Mouse (Mus musculus): ENCODE measurements around the gene Kif11. TPM values are rescaled to one million over a fixed set of nuclear protein-coding genes. Genes with fewer than 3 reads are reported as not detected.

The Kif11 gene
- 48.6 and 53.0 TPM in 2 replicates for polyA plus RNA-seq (2015; fragmentation: Nextera tagmentation; extraction: Ambion mirVana)

GRCm38 (mm10) chr19:37375755-37376615, at the start of gene Kif11:
Kif11 (plus strand) TSS chr19:37376403.
- Histone ChIP-seq H3K4me3 (replicated peaks) (peak within 1 kb of the TSS; percentile 83), H3K9me3 (no peaks in the 10 kb centered on the region), H3K27me3 (replicated peaks) (no peaks in the 10 kb centered on the region), H3K36me3 (no peaks in the 10 kb centered on the region), H3K9ac (peak within 1 kb of the TSS; percentile 76), H3K27ac (peak within 1 kb of the TSS; percentile 98), H3K4me2 (peak within 1 kb of the TSS; percentile 66), H3K4me1 (0 out of 2 replicates have a peak, but pooled peaks cover 3% of the 10 kb centered on the region)
- ATAC-seq (ENCODE audit: insufficient read depth, low FRiP score, low read depth), result peak; percentile 99
- WGBS, result under 1% methylated on average over 73 of the region's 73 CpGs

- no peak overlapping the region for H3K4me3 ChIP-seq (replicated peaks)
- H3K27me3 ChIP-seq (replicated peaks), result no peaks in the 10 kb centered on the region
- 84% methylated on average over 5 of the region's 5 CpGs for WGBS
- no peak overlapping the region for H3K4me2 ChIP-seq
- 0 out of 2 replicates have a peak, but pooled peaks cover 12% of the 10 kb centered on the region for H3K36me3 ChIP-seq
- H3K9me3 ChIP-seq, result no peaks in the 10 kb centered on the region
- no peak overlapping the region for H3K9ac ChIP-seq
- H3K4me1 ChIP-seq, result no peaks in the 10 kb centered on the region
- no peak overlapping the region for H3K27ac ChIP-seq
- ATAC-seq (ENCODE audit: insufficient read depth, low FRiP score, low read depth), result no peak
Measured at GRCm38 (mm10) chr19:37327216-37327615, 49.0 kb upstream of the Kif11 start.

GRCm38 (mm10) chr19:37332726-37333125, 43.5 kb upstream of the Kif11 start:
- Histone ChIP-seq H3K4me1 (no peaks in the 10 kb centered on the region), H3K4me2 (no peak overlapping the region), H3K27ac (no peak overlapping the region), H3K4me3 (replicated peaks) (no peak overlapping the region), H3K9me3 (no peaks in the 10 kb centered on the region), H3K9ac (no peak overlapping the region), H3K27me3 (replicated peaks) (no peaks in the 10 kb centered on the region), H3K36me3 (0 out of 2 replicates have a peak, but pooled peaks cover 10% of the 10 kb centered on the region)
- 82% methylated on average over 4 of the region's 4 CpGs for WGBS
- ATAC-seq (ENCODE audit: insufficient read depth, low FRiP score, low read depth), result no peak

- Histone ChIP-seq H3K36me3 (0 out of 2 replicates have a peak, but pooled peaks cover 4% of the 10 kb centered on the region), H3K27ac (no peak overlapping the region), H3K9me3 (no peaks in the 10 kb centered on the region), H3K9ac (no peak overlapping the region), H3K4me1 (no peaks in the 10 kb centered on the region), H3K4me2 (no peak overlapping the region), H3K27me3 (replicated peaks) (no peaks in the 10 kb centered on the region), H3K4me3 (replicated peaks) (no peak overlapping the region)
- WGBS, result 82% methylated on average over 5 of the region's 5 CpGs
- no peak for ATAC-seq (ENCODE audit: insufficient read depth, low FRiP score, low read depth)
Measured at GRCm38 (mm10) chr19:37333357-37333756, 42.8 kb upstream of the Kif11 start.

- no peak for ATAC-seq (ENCODE audit: insufficient read depth, low FRiP score, low read depth)
- no peak overlapping the region for H3K4me3 ChIP-seq (replicated peaks)
- no peaks in the 10 kb centered on the region for H3K36me3 ChIP-seq
- no peak overlapping the region for H3K9ac ChIP-seq
- no peak overlapping the region for H3K27ac ChIP-seq
- no peaks in the 10 kb centered on the region for H3K4me1 ChIP-seq
- H3K9me3 ChIP-seq, result no peaks in the 10 kb centered on the region
- no peak overlapping the region for H3K4me2 ChIP-seq
- WGBS, result 69% methylated on average over 1 of the region's 1 CpGs
- no peaks in the 10 kb centered on the region for H3K27me3 ChIP-seq (replicated peaks)
Measured at GRCm38 (mm10) chr19:37335392-37335791, 40.8 kb upstream of the Kif11 start.

- Histone ChIP-seq H3K4me3 (replicated peaks) (no peak within 1 kb of the TSS), H3K27ac (no peak within 1 kb of the TSS), H3K4me2 (no peak within 1 kb of the TSS)
Measured at GRCm38 (mm10) chr19:37337752-37338151, 38.5 kb upstream of the Kif11 start, which contains the start of gene Ide. Ide (minus strand) TSS chr19:37337852.

GRCm38 (mm10) chr19:37340495-37340894, 35.7 kb upstream of the Kif11 start:
- Histone ChIP-seq H3K36me3 (no peaks in the 10 kb centered on the region), H3K27ac (no peak overlapping the region), H3K27me3 (replicated peaks) (no peaks in the 10 kb centered on the region), H3K4me1 (0 out of 2 replicates have a peak, but pooled peaks cover 3% of the 10 kb centered on the region), H3K4me3 (replicated peaks) (no peak overlapping the region), H3K9me3 (no peaks in the 10 kb centered on the region), H3K9ac (no peak overlapping the region), H3K4me2 (no peak overlapping the region)
- ATAC-seq (ENCODE audit: insufficient read depth, low FRiP score, low read depth), result no peak
- WGBS, result 62% methylated on average over 5 of the region's 5 CpGs

More at GRCm38 (mm10) chr19:37337752-37338151, 38.5 kb upstream of the Kif11 start, which contains the start of gene Ide:
- Histone ChIP-seq H3K36me3 (no peaks in the 10 kb centered on the region), H3K9ac (no peak within 1 kb of the TSS), H3K9me3 (no peaks in the 10 kb centered on the region), H3K27me3 (replicated peaks) (no peaks in the 10 kb centered on the region), H3K4me1 (no peaks in the 10 kb centered on the region)
- WGBS, result 65% methylated on average over 4 of the region's 4 CpGs
- no peak for ATAC-seq (ENCODE audit: insufficient read depth, low FRiP score, low read depth)

GRCm38 (mm10) chr19:37340931-37341330, 35.3 kb upstream of the Kif11 start:
- H3K9me3 ChIP-seq, result no peaks in the 10 kb centered on the region
- H3K4me2 ChIP-seq, result no peak overlapping the region
- H3K4me3 ChIP-seq (replicated peaks), result no peak overlapping the region
- no peaks in the 10 kb centered on the region for H3K36me3 ChIP-seq
- no peak overlapping the region for H3K9ac ChIP-seq
- no peak for ATAC-seq (ENCODE audit: insufficient read depth, low FRiP score, low read depth)
- H3K4me1 ChIP-seq, result 0 out of 2 replicates have a peak, but pooled peaks cover 3% of the 10 kb centered on the region
- H3K27ac ChIP-seq, result no peak overlapping the region
- WGBS, result 80% methylated on average over 5 of the region's 5 CpGs
- H3K27me3 ChIP-seq (replicated peaks), result no peaks in the 10 kb centered on the region

GRCm38 (mm10) chr19:37343899-37344298, 32.3 kb upstream of the Kif11 start:
- no peak overlapping the region for H3K4me3 ChIP-seq (replicated peaks)
- H3K27me3 ChIP-seq (replicated peaks), result no peaks in the 10 kb centered on the region
- H3K36me3 ChIP-seq, result no peaks in the 10 kb centered on the region
- 0 out of 2 replicates have a peak, but pooled peaks cover 3% of the 10 kb centered on the region for H3K4me1 ChIP-seq
- H3K27ac ChIP-seq, result no peak overlapping the region
- H3K9me3 ChIP-seq, result no peaks in the 10 kb centered on the region
- H3K4me2 ChIP-seq, result no peak overlapping the region
- no peak overlapping the region for H3K9ac ChIP-seq
- WGBS, result 73% methylated on average over 5 of the region's 5 CpGs
- ATAC-seq (ENCODE audit: insufficient read depth, low FRiP score, low read depth), result no peak

- H3K9me3 ChIP-seq, result no peaks in the 10 kb centered on the region
- H3K27ac ChIP-seq, result no peak overlapping the region
- ATAC-seq (ENCODE audit: insufficient read depth, low FRiP score, low read depth), result no peak
- H3K36me3 ChIP-seq, result no peaks in the 10 kb centered on the region
- no peaks in the 10 kb centered on the region for H3K27me3 ChIP-seq (replicated peaks)
- H3K9ac ChIP-seq, result no peak overlapping the region
- H3K4me1 ChIP-seq, result 0 out of 2 replicates have a peak, but pooled peaks cover 3% of the 10 kb centered on the region
- H3K4me2 ChIP-seq, result no peak overlapping the region
- 54% methylated on average over 3 of the region's 3 CpGs for WGBS
- no peak overlapping the region for H3K4me3 ChIP-seq (replicated peaks)
Measured at GRCm38 (mm10) chr19:37346258-37346657, 29.9 kb upstream of the Kif11 start.

GRCm38 (mm10) chr19:37348331-37348730, 27.9 kb upstream of the Kif11 start:
- no peaks in the 10 kb centered on the region for H3K9me3 ChIP-seq
- no peak overlapping the region for H3K4me3 ChIP-seq (replicated peaks)
- H3K9ac ChIP-seq, result no peak overlapping the region
- no peak overlapping the region for H3K27ac ChIP-seq
- H3K36me3 ChIP-seq, result peaks cover 9% of the 10 kb centered on the region; the same call in 1 of the 2 replicates
- no peak for ATAC-seq (ENCODE audit: insufficient read depth, low FRiP score, low read depth)
- no peak overlapping the region for H3K4me2 ChIP-seq
- WGBS, result 88% methylated on average over 10 of the region's 10 CpGs
- H3K4me1 ChIP-seq, result 0 out of 2 replicates have a peak, but pooled peaks cover 3% of the 10 kb centered on the region
- H3K27me3 ChIP-seq (replicated peaks), result no peaks in the 10 kb centered on the region

GRCm38 (mm10) chr19:37348952-37349351, 27.3 kb upstream of the Kif11 start:
- H3K9me3 ChIP-seq, result no peaks in the 10 kb centered on the region
- H3K9ac ChIP-seq, result no peak overlapping the region
- 0 out of 2 replicates have a peak, but pooled peaks cover 3% of the 10 kb centered on the region for H3K4me1 ChIP-seq
- H3K27me3 ChIP-seq (replicated peaks), result no peaks in the 10 kb centered on the region
- H3K4me2 ChIP-seq, result no peak overlapping the region
- peaks cover 9% of the 10 kb centered on the region; the same call in 1 of the 2 replicates for H3K36me3 ChIP-seq
- no peak overlapping the region for H3K4me3 ChIP-seq (replicated peaks)
- H3K27ac ChIP-seq, result no peak overlapping the region
- no peak for ATAC-seq (ENCODE audit: insufficient read depth, low FRiP score, low read depth)
